Mouse (Mus musculus): ENCODE measurements around the gene Amn1. TPM values are rescaled to one million over a fixed set of nuclear protein-coding genes. Genes with fewer than 3 reads are reported as not detected.
"Not testable (repeated sequence)": the region's sequence is repeated elsewhere in the genome, so short reads cannot be mapped to it uniquely, and the experiment has no call there.

Amn1 gene
- polyA plus RNA-seq (2015; fragmentation: Nextera tagmentation; extraction: Ambion mirVana), result 31.2 and 35.7 TPM in 2 replicates

GRCm38 (mm10) chr6:149188041-149188924 is at the start of gene Amn1:
Gene Amn1 (minus strand): TSS chr6:149188712.
- under 1% methylated on average over 34 of the region's 34 CpGs for WGBS
- peak within 1 kb of the TSS; percentile 76 for H3K9ac ChIP-seq
- H3K4me1 ChIP-seq, result peaks cover 20% of the 10 kb centered on the region
- H3K36me3 ChIP-seq, result peaks cover 10% of the 10 kb centered on the region
- peak within 1 kb of the TSS; percentile 64 for H3K4me2 ChIP-seq
- H3K4me3 ChIP-seq (replicated peaks), result peak within 1 kb of the TSS; percentile 71
- peak; percentile 100 for ATAC-seq (replicated peaks; ENCODE audit: low FRiP score)
- no peaks in the 10 kb centered on the region for H3K27me3 ChIP-seq
- H3K27ac ChIP-seq, result peak within 1 kb of the TSS; percentile 93
- no peaks in the 10 kb centered on the region for H3K9me3 ChIP-seq (replicated peaks)

- no peaks in the 10 kb centered on the region for H3K4me1 ChIP-seq
- H3K4me3 ChIP-seq (replicated peaks), result no peak overlapping the region
- 55% methylated on average over 2 of the region's 2 CpGs for WGBS
- ATAC-seq (replicated peaks; ENCODE audit: low FRiP score), result no peak
- no peaks in the 10 kb centered on the region for H3K27me3 ChIP-seq
- H3K27ac ChIP-seq, result no peak overlapping the region
- no peak overlapping the region for H3K9ac ChIP-seq
- peaks cover 10% of the 10 kb centered on the region; the same call in 1 of the 2 replicates for H3K9me3 ChIP-seq (replicated peaks)
- H3K4me2 ChIP-seq, result no peak overlapping the region
- no peaks in the 10 kb centered on the region for H3K36me3 ChIP-seq
Measured at GRCm38 (mm10) chr6:149236807-149237206, 48.3 kb upstream of the Amn1 start.

- Histone ChIP-seq H3K27me3 (no peaks in the 10 kb centered on the region), H3K27ac (no peak overlapping the region), H3K9ac (no peak overlapping the region), H3K4me3 (replicated peaks) (no peak overlapping the region), H3K4me2 (no peak overlapping the region), H3K9me3 (replicated peaks) (peaks cover 8% of the 10 kb centered on the region; the same call in 1 of the 2 replicates), H3K36me3 (no peaks in the 10 kb centered on the region), H3K4me1 (no peaks in the 10 kb centered on the region)
- 73% methylated on average over 3 of the region's 3 CpGs for WGBS
- no peak for ATAC-seq (replicated peaks; ENCODE audit: low FRiP score)
Measured at GRCm38 (mm10) chr6:149233918-149234317, 45.4 kb upstream of the Amn1 start.

- Histone ChIP-seq H3K4me2 (no peak overlapping the region), H3K27me3 (no peaks in the 10 kb centered on the region), H3K36me3 (no peaks in the 10 kb centered on the region), H3K9me3 (replicated peaks) (no peaks in the 10 kb centered on the region), H3K4me3 (replicated peaks) (no peak overlapping the region), H3K9ac (no peak overlapping the region), H3K4me1 (no peaks in the 10 kb centered on the region), H3K27ac (no peak overlapping the region)
- ATAC-seq (replicated peaks; ENCODE audit: low FRiP score), result no peak
- 96% methylated on average over 4 of the region's 4 CpGs for WGBS
Measured at GRCm38 (mm10) chr6:149224751-149225150, 36.2 kb upstream of the Amn1 start.

GRCm38 (mm10) chr6:149221296-149221695 is 32.8 kb upstream of the Amn1 start:
- H3K4me3 ChIP-seq (replicated peaks), result no peak overlapping the region
- H3K27ac ChIP-seq, result peak overlapping the region; percentile 45; the same call in 1 of the 2 replicates
- H3K9me3 ChIP-seq (replicated peaks), result no peaks in the 10 kb centered on the region
- no peaks in the 10 kb centered on the region for H3K36me3 ChIP-seq
- no peaks in the 10 kb centered on the region for H3K27me3 ChIP-seq
- H3K9ac ChIP-seq, result no peak overlapping the region
- H3K4me2 ChIP-seq, result no peak overlapping the region
- H3K4me1 ChIP-seq, result no peaks in the 10 kb centered on the region
- ATAC-seq (replicated peaks; ENCODE audit: low FRiP score), result no peak

GRCm38 (mm10) chr6:149198572-149198971 is 10.1 kb upstream of the Amn1 start:
- no peak overlapping the region for H3K4me3 ChIP-seq (replicated peaks)
- H3K4me2 ChIP-seq, result no peak overlapping the region
- H3K27me3 ChIP-seq, result no peaks in the 10 kb centered on the region
- H3K9ac ChIP-seq, result no peak overlapping the region
- H3K36me3 ChIP-seq, result no peaks in the 10 kb centered on the region
- ATAC-seq (replicated peaks; ENCODE audit: low FRiP score), result no peak
- no peak overlapping the region for H3K27ac ChIP-seq
- H3K9me3 ChIP-seq (replicated peaks), result no peaks in the 10 kb centered on the region
- peaks cover 6% of the 10 kb centered on the region; the same call in 1 of the 2 replicates for H3K4me1 ChIP-seq

- peak overlapping the region; percentile 78 for H3K27ac ChIP-seq
- H3K27me3 ChIP-seq, result no peaks in the 10 kb centered on the region
- peak; percentile 72 for ATAC-seq (replicated peaks; ENCODE audit: low FRiP score)
- WGBS, result 40% methylated on average over 3 of the region's 3 CpGs
- peaks cover 6% of the 10 kb centered on the region; the same call in 1 of the 2 replicates for H3K4me1 ChIP-seq
- H3K4me3 ChIP-seq (replicated peaks), result no peak overlapping the region
- H3K9me3 ChIP-seq (replicated peaks), result no peaks in the 10 kb centered on the region
- H3K4me2 ChIP-seq, result no peak overlapping the region
- no peak overlapping the region for H3K9ac ChIP-seq
- no peaks in the 10 kb centered on the region for H3K36me3 ChIP-seq
Measured at GRCm38 (mm10) chr6:149197116-149197515, 8.6 kb upstream of the Amn1 start.

- WGBS, result 74% methylated on average over 5 of the region's 5 CpGs
- peak; percentile 31; the same call in 1 of the 2 replicates for ATAC-seq (replicated peaks; ENCODE audit: low FRiP score)
Measured at GRCm38 (mm10) chr6:149193276-149193905, 4.9 kb upstream of the Amn1 start.

GRCm38 (mm10) chr6:149191951-149192350 is 3.4 kb upstream of the Amn1 start:
- peaks cover 15% of the 10 kb centered on the region for H3K4me1 ChIP-seq
- H3K9me3 ChIP-seq (replicated peaks); H3K4me3 ChIP-seq (replicated peaks); ATAC-seq (replicated peaks; ENCODE audit: low FRiP score); H3K4me2 ChIP-seq; H3K27ac ChIP-seq; H3K27me3 ChIP-seq; H3K36me3 ChIP-seq; H3K9ac ChIP-seq: not testable (repeated sequence)
- WGBS, result 91% methylated on average over 5 of the region's 5 CpGs

More at GRCm38 (mm10) chr6:149193276-149193905, 4.9 kb upstream of the Amn1 start:
- Histone ChIP-seq H3K27ac (no peak overlapping the region), H3K36me3 (no peaks in the 10 kb centered on the region), H3K27me3 (no peaks in the 10 kb centered on the region), H3K9me3 (replicated peaks) (no peaks in the 10 kb centered on the region), H3K9ac (no peak overlapping the region), H3K4me3 (replicated peaks) (no peak overlapping the region), H3K4me1 (peaks cover 10% of the 10 kb centered on the region; the same call in 1 of the 2 replicates), H3K4me2 (no peak overlapping the region)

GRCm38 (mm10) chr6:149189340-149189922 is 919 bp upstream of the Amn1 start:
- Histone ChIP-seq H3K36me3 (peaks cover under 1% of the 10 kb centered on the region; the same call in 1 of the 2 replicates), H3K9ac (no peak overlapping the region), H3K4me2 (peak overlapping the region; percentile 64), H3K9me3 (replicated peaks) (no peaks in the 10 kb centered on the region), H3K27me3 (no peaks in the 10 kb centered on the region), H3K4me1 (peaks cover 20% of the 10 kb centered on the region), H3K27ac (peak overlapping the region; percentile 93; the same call in 1 of the 2 replicates), H3K4me3 (replicated peaks) (peak overlapping the region; percentile 71; the same call in 1 of the 2 replicates)
- 96% methylated on average over 16 of the region's 16 CpGs for WGBS
- no peak for ATAC-seq (replicated peaks; ENCODE audit: low FRiP score)

GRCm38 (mm10) chr6:149188925-149189257 is 379 bp upstream of the Amn1 start:
- WGBS, result 36% methylated on average over 8 of the region's 8 CpGs
- H3K9ac ChIP-seq, result peak overlapping the region; percentile 15; the same call in 1 of the 2 replicates
- no peak for ATAC-seq (replicated peaks; ENCODE audit: low FRiP score)

GRCm38 (mm10) chr6:149187371-149187770 is 1.1 kb downstream of the Amn1 start:
- H3K4me2 ChIP-seq, result peak overlapping the region; percentile 64
- WGBS, result 67% methylated on average over 1 of the region's 1 CpGs
- H3K36me3 ChIP-seq, result peaks cover 18% of the 10 kb centered on the region
- peaks cover 20% of the 10 kb centered on the region for H3K4me1 ChIP-seq
- H3K9me3 ChIP-seq (replicated peaks), result peaks cover 2% of the 10 kb centered on the region; the same call in 1 of the 2 replicates
- no peak for ATAC-seq (replicated peaks; ENCODE audit: low FRiP score)
- H3K27me3 ChIP-seq, result no peaks in the 10 kb centered on the region
- H3K27ac ChIP-seq, result no peak overlapping the region
- peak overlapping the region; percentile 71 for H3K4me3 ChIP-seq (replicated peaks)
- no peak overlapping the region for H3K9ac ChIP-seq

More at GRCm38 (mm10) chr6:149188925-149189257, 379 bp upstream of the Amn1 start:
- H3K4me2 ChIP-seq, result peak overlapping the region; percentile 64
- peak overlapping the region; percentile 71 for H3K4me3 ChIP-seq (replicated peaks)
- no peaks in the 10 kb centered on the region for H3K27me3 ChIP-seq
- peaks cover 20% of the 10 kb centered on the region for H3K4me1 ChIP-seq
- peak overlapping the region; percentile 93 for H3K27ac ChIP-seq
- no peaks in the 10 kb centered on the region for H3K9me3 ChIP-seq (replicated peaks)
- H3K36me3 ChIP-seq, result peaks cover 5% of the 10 kb centered on the region
